Mouse (Mus musculus): ENCODE measurements around the gene Cdc6. TPM values are rescaled to one million over a fixed set of nuclear protein-coding genes. Genes with fewer than 3 reads are reported as not detected.

Cdc6 gene
- polyA plus RNA-seq, 2 experiments = 15.6 to 25.8 TPM

DNA sequence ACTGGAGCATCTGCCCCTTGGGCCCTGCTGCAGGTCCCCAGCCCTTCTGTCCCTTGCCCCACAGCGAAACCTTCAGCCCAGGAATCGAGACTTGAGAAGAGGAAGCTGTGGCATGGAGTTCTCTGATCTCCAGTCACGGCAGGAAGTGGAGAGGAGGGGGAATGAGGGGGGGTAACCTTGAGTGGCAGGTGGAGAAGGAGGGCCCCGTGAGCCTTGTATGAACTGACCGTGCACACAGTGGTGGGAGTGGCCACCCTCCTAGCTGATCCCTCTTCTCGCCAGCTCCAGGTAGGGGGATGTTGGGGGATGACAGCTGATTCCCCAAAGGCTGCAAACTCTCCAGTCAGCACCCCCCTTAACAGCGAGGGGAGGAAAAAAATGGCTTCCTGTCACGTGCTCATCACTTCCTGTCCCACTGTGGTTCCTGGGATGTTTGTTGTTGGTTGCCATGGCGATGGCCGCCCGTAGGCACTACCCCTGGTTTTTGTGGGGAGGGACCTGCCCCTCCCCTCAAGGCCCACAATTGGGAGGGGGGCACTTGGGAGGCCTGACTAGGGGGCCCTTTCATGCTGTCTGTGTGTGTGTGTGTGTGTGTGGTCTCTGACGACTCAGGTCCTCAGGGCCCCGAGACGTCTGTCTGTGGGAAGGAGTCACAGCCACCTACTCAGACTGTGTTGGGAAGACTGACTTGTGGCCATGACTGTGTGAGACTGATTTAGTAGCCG lies 34.4 kb downstream of the Cdc6 start:
- Histone ChIP-seq H3K27ac (replicated peaks; ENCODE audit: low read depth, low read length) (peak overlapping the region; percentile 86), H3K9me3 (ENCODE audit: control insufficient read depth, low read length) (no peaks in the 10 kb centered on the region), H3K36me3 (ENCODE audit: control insufficient read depth, insufficient read depth, low read length) (peaks cover 4% of the 10 kb centered on the region), H3K9ac (ENCODE audit: low read depth, low read length, severe bottlenecking) (peak overlapping the region; percentile 25; the same call in 1 of the 2 replicates), H3K4me1 (ENCODE audit: control insufficient read depth, insufficient read depth, low read length) (peaks cover 80% of the 10 kb centered on the region), H3K4me2 (replicated peaks; ENCODE audit: low read depth, low read length, severe bottlenecking) (peak overlapping the region; percentile 90), H3K4me3 (replicated peaks; ENCODE audit: low read length) (peak overlapping the region; percentile 75), H3K27me3 (ENCODE audit: control insufficient read depth, insufficient read depth, low read length) (no peaks in the 10 kb centered on the region)
- WGBS = 4% methylated on average over 13 of the region's 15 CpGs
- ATAC-seq (ENCODE audit: low FRiP score, low read depth) (peak; percentile 7; the same call in 1 of the 2 replicates), DNase-seq (ENCODE audit: low spot score) (peak; percentile 76)
- no peak for TF ChIP-seq POLR2A (IDR thresholded peaks at IDR 0.05; ENCODE audit: borderline replicate concordance, extremely low read depth, insufficient read depth, insufficient read length)

DNA sequence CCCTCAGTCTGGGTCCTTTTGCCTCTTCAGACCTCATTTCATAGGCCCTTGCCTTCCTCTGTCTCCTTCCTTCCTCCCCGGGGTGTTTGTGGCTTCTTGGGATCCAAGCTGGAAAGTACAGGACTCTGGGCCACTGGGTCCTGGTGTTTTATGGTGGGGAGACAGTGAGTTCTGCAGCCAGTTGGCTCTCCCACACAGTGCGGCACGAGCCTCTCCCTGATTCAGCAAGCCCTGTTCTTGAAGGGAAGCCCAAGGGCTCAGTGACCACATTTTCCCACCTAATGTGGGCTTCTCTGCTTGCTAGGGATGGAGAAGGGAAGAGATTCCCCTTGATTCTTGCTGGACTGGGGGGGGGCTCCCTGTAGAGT lies 34.9 kb downstream of the Cdc6 start:
- no peak for ATAC-seq (ENCODE audit: low FRiP score, low read depth)
- Histone ChIP-seq H3K4me3 (replicated peaks; ENCODE audit: low read length) (peak overlapping the region; percentile 75), H3K27me3 (ENCODE audit: control insufficient read depth, insufficient read depth, low read length) (no peaks in the 10 kb centered on the region), H3K9ac (ENCODE audit: low read depth, low read length, severe bottlenecking) (peak overlapping the region; percentile 25; the same call in 1 of the 2 replicates), H3K4me2 (replicated peaks; ENCODE audit: low read depth, low read length, severe bottlenecking) (peak overlapping the region; percentile 90), H3K27ac (replicated peaks; ENCODE audit: low read depth, low read length) (peak overlapping the region; percentile 86), H3K36me3 (ENCODE audit: control insufficient read depth, insufficient read depth, low read length) (peaks cover 10% of the 10 kb centered on the region), H3K4me1 (ENCODE audit: control insufficient read depth, insufficient read depth, low read length) (peaks cover 84% of the 10 kb centered on the region), H3K9me3 (ENCODE audit: control insufficient read depth, low read length) (no peaks in the 10 kb centered on the region)
- DNase-seq (ENCODE audit: low spot score) = no peak
- no peak for TF ChIP-seq POLR2A (IDR thresholded peaks at IDR 0.05; ENCODE audit: borderline replicate concordance, extremely low read depth, insufficient read depth, insufficient read length)
- 41% methylated on average over 3 of the region's 3 CpGs for WGBS

DNA sequence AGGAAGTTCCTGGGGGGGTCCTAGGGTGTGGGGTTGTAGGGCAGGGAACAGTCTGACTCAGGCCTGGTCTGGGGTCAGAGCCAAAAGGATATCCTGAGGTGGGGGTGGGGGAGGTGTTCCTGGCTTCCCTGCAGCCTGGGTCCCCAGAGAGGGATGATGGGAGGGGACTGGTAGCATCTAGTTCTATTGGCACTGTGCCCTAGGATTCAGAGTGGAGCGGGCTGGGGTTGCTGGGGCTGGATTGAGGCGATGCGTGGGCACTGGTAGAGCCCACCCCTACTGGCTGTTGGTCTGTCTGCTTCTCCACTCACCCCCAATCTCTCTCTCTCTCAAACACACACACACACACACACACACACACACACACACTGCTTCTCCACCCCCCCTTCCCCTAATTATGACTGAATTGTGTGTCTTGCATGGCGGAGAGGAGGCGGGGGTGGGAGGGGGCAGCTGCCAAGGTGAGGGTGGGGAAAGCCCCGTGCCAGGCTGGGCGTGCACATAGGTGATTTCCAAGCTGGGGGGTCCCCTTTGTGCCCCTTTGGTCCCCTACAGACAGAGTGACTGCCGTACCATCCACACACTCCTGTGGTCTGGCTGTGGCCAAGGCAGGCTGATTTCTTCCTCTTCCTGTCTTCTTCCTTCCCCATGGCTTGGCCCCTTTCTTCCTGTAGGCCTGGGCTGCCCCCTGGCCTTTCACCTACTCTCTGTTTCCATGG lies 35.5 kb downstream of the Cdc6 start:
- TF ChIP-seq POLR2A (IDR thresholded peaks at IDR 0.05; ENCODE audit: borderline replicate concordance, extremely low read depth, insufficient read depth, insufficient read length) = no peak
- peak overlapping the region; percentile 86 for H3K27ac ChIP-seq (replicated peaks; ENCODE audit: low read depth, low read length)
- H3K27me3 ChIP-seq (ENCODE audit: control insufficient read depth, insufficient read depth, low read length) = no peaks in the 10 kb centered on the region
- H3K4me3 ChIP-seq (replicated peaks; ENCODE audit: low read length) = no peak overlapping the region
- peak overlapping the region; percentile 90 for H3K4me2 ChIP-seq (replicated peaks; ENCODE audit: low read depth, low read length, severe bottlenecking)
- peaks cover 90% of the 10 kb centered on the region for H3K4me1 ChIP-seq (ENCODE audit: control insufficient read depth, insufficient read depth, low read length)
- DNase-seq (ENCODE audit: low spot score) = peak; percentile 77
- peaks cover 15% of the 10 kb centered on the region for H3K36me3 ChIP-seq (ENCODE audit: control insufficient read depth, insufficient read depth, low read length)
- ATAC-seq (ENCODE audit: low FRiP score, low read depth) = no peak
- no peaks in the 10 kb centered on the region for H3K9me3 ChIP-seq (ENCODE audit: control insufficient read depth, low read length)
- WGBS = 48% methylated on average over 6 of the region's 8 CpGs
- H3K9ac ChIP-seq (ENCODE audit: low read depth, low read length, severe bottlenecking) = peak overlapping the region; percentile 21

DNA sequence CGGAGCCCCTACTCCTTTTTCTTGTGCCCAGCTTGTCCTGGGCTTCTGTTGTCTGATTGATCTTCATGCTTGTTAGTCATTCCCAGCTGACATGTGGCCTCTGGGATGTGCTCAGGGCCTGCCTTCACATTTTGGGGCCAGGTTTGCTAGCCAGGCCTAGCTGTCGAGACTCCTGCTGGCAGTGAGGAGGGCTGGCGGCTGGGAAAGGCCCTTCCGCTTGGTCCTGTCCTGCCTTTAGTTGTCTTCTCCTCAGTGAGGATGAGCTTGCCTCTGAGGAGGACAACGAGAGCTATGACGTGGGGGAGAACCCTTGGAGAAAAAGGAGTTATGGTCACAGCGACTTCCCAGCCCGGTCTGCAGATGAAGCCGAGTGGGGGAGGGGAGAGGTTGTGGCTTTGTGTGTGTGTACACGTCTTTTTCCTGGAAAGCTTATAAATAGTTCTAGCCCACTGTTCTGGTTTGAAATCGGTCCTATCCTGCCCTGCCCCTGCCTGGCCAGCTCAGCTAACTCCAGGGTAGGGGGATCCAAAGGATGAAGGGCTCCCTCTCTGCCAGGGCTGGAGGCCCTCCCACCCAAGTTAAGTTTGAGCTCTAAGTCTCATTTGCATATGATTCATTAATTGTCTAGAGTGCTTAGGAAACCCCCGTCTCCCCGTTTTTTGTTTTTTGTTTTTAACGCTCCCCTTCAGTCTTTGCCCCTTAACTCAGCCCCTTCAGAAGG lies 36.3 kb downstream of the Cdc6 start:
- H3K9me3 ChIP-seq (ENCODE audit: control insufficient read depth, low read length) = no peaks in the 10 kb centered on the region
- no peaks in the 10 kb centered on the region for H3K27me3 ChIP-seq (ENCODE audit: control insufficient read depth, insufficient read depth, low read length)
- H3K4me2 ChIP-seq (replicated peaks; ENCODE audit: low read depth, low read length, severe bottlenecking) = peak overlapping the region; percentile 90
- no peak for TF ChIP-seq POLR2A (IDR thresholded peaks at IDR 0.05; ENCODE audit: borderline replicate concordance, extremely low read depth, insufficient read depth, insufficient read length)
- 0 out of 2 replicates have a peak overlapping the region, but pooled peaks have one; percentile 25 for H3K9ac ChIP-seq (ENCODE audit: low read depth, low read length, severe bottlenecking)
- peaks cover 19% of the 10 kb centered on the region for H3K36me3 ChIP-seq (ENCODE audit: control insufficient read depth, insufficient read depth, low read length)
- no peak overlapping the region for H3K4me3 ChIP-seq (replicated peaks; ENCODE audit: low read length)
- ATAC-seq (ENCODE audit: low FRiP score, low read depth) = no peak
- 33% methylated on average over 14 of the region's 14 CpGs for WGBS
- peak overlapping the region; percentile 16; the same call in 1 of the 2 replicates for H3K27ac ChIP-seq (replicated peaks; ENCODE audit: low read depth, low read length)
- peaks cover 84% of the 10 kb centered on the region for H3K4me1 ChIP-seq (ENCODE audit: control insufficient read depth, insufficient read depth, low read length)
- DNase-seq (ENCODE audit: low spot score) = no peak
